Mouse (Mus musculus) ES-E14 (cell line): ENCODE measurements around the gene Krt28. TPM values are rescaled to one million over a fixed set of nuclear protein-coding genes. Genes with fewer than 3 reads are reported as not detected.

ENCODE experiments used
- DNase-seq: peaks from one replicate; pipeline ENCODE4 v3.0.0-alpha.2; 2013; ENCODE audit warnings: low read depth, low spot score
- H3K27ac ChIP-seq: 2 replicates; pipeline ENCODE4 v1.5.1; 2012; ENCODE audit warnings: low read depth, mild to moderate bottlenecking, low read length, moderate library complexity, mixed read lengths; ENCODE audit not compliant: poor library complexity, insufficient read depth, severe bottlenecking
- H3K36me3 ChIP-seq: 2 replicates; pipeline ENCODE4 v1.6.1; 2012; ENCODE audit warnings: mild to moderate bottlenecking, low read length, moderate library complexity, mixed read lengths; ENCODE audit not compliant: control insufficient read depth, poor library complexity, insufficient read depth, severe bottlenecking
- H3K4me1 ChIP-seq, 2 experiments: fragments of 150-350 bp in 1 of 2; sonication (generic) in 1 of 2; 2 replicates each; pipeline ENCODE4 v1.6.1; 2012; ENCODE audit warnings: low read length in 2 of 2, mild to moderate bottlenecking in 1 of 2, mixed read lengths in 1 of 2; ENCODE audit not compliant: control insufficient read depth in 2 of 2, insufficient read depth in 2 of 2, poor library complexity in 1 of 2
- H3K4me3 ChIP-seq, 2 experiments: fragments of 150-350 bp in 1 of 2; sonication (generic) in 1 of 2; 2 replicates each; pipeline ENCODE4 v1.5.1; 2012; ENCODE audit warnings: low read length in 2 of 2, low read depth in 1 of 2, mild to moderate bottlenecking in 1 of 2, mixed read lengths in 1 of 2; ENCODE audit not compliant: insufficient read depth in 1 of 2, poor library complexity in 1 of 2, severe bottlenecking in 1 of 2
- H3K9ac ChIP-seq: 2 replicates; pipeline ENCODE4 v1.6.1; 2012; ENCODE audit warnings: low read depth, mild to moderate bottlenecking, low read length, mixed read lengths; ENCODE audit not compliant: poor library complexity, insufficient read depth, severe bottlenecking
- H3K9me3 ChIP-seq: fragments of 150-350 bp; sonication (generic); 2 replicates; pipeline ENCODE4 v1.6.1; 2012; ENCODE audit warnings: low read depth, mild to moderate bottlenecking, low read length; ENCODE audit not compliant: control insufficient read depth, insufficient read depth
- CHD2 ChIP-seq: IDR thresholded peaks from 2 replicates; pipeline ENCODE4 v1.6.1; 2014; ENCODE audit warnings: mild to moderate bottlenecking, low read depth, low read length, inconsistent platforms
- HCFC1 ChIP-seq: IDR thresholded peaks from 2 replicates; pipeline ENCODE4 v1.6.1; 2012; ENCODE audit warnings: low read length, inconsistent platforms, borderline replicate concordance; ENCODE audit not compliant: insufficient read depth
- MAFK ChIP-seq: IDR thresholded peaks from 2 replicates; pipeline ENCODE4 v1.6.1; 2014; ENCODE audit warnings: mild to moderate bottlenecking, low read depth, low read length, inconsistent platforms; ENCODE audit not compliant: insufficient read depth
- ZC3H11A ChIP-seq: IDR thresholded peaks from 2 replicates; pipeline ENCODE4 v1.6.1; 2012; ENCODE audit warnings: low read depth, mild to moderate bottlenecking, inconsistent platforms, low read length, borderline replicate concordance
- ZNF384 ChIP-seq: IDR thresholded peaks from 2 replicates; pipeline ENCODE4 v1.6.1; 2012; ENCODE audit warnings: low read depth, low read length, inconsistent platforms
- in situ Hi-C, 2 experiments: fragments of 600-800 bp; cut with MboI; formaldehyde crosslinking; loops; one replicate each; pipeline ENCODE4 v1.15.1; 2025; ENCODE audit warnings: low sequenced_read_pairs in 2 of 2, inconsistent platforms in 1 of 2; ENCODE audit not compliant: unreplicated experiment in 2 of 2
- total RNA-seq: library from RNA; depleted of rRNA; stranded (reverse); fragments of 300-350 nt; gene quantifications from 2 replicates; pipeline ENCODE4 v1.2.3, GENCODE M21; 2012; rRNA removed

The Krt28 gene
- total RNA-seq, 1 experiment = 0.18 TPM

- H3K36me3 ChIP-seq = no peaks in the 10 kb centered on the region
- no peaks in the 10 kb centered on the region for H3K9me3 ChIP-seq
- DNase-seq = no peak
- in situ Hi-C loops = no loop called here
- no peak overlapping the region for H3K4me3 ChIP-seq
- TF ChIP-seq ZNF384 (no peak), MAFK (no peak), CHD2 (no peak), HCFC1 (no peak), ZC3H11A (no peak)
- H3K4me1 ChIP-seq = no peaks in the 10 kb centered on the region
- no peak overlapping the region for H3K27ac ChIP-seq
- H3K9ac ChIP-seq = no peak overlapping the region
Observed at GRCm38 (mm10) chr11:99329655-99330054, 45.0 kb downstream of the Krt28 start.

- no peak for DNase-seq
- H3K4me3 ChIP-seq = no peak within 1 kb of the TSS
- H3K27ac ChIP-seq = no peak within 1 kb of the TSS
- H3K9me3 ChIP-seq = no peaks in the 10 kb centered on the region
- in situ Hi-C loops = no loop called here
- TF ChIP-seq CHD2 = no peak
- TF ChIP-seq ZC3H11A = no peak
- TF ChIP-seq ZNF384 = no peak
- no peak for TF ChIP-seq HCFC1
- TF ChIP-seq MAFK = no peak
- H3K36me3 ChIP-seq = no peaks in the 10 kb centered on the region
- no peak within 1 kb of the TSS for H3K9ac ChIP-seq
- H3K4me1 ChIP-seq = no peaks in the 10 kb centered on the region
Observed at GRCm38 (mm10) chr11:99322851-99323250, 51.9 kb downstream of the Krt28 start, which contains the start of gene Krt25. Gene Krt25, minus strand, starts transcription at chr11:99322951.

GRCm38 (mm10) chr11:99321094-99321493 is 53.6 kb downstream of the Krt28 start:
- Histone ChIP-seq H3K9me3 (no peaks in the 10 kb centered on the region), H3K9ac (no peak overlapping the region), H3K36me3 (no peaks in the 10 kb centered on the region), H3K4me1 (no peaks in the 10 kb centered on the region), H3K4me3 (no peak overlapping the region), H3K27ac (no peak overlapping the region)
- in situ Hi-C loops = no loop called here
- DNase-seq = no peak
- TF ChIP-seq CHD2 (no peak), MAFK (no peak), ZC3H11A (no peak), HCFC1 (no peak), ZNF384 (no peak)

- Histone ChIP-seq H3K4me3 (no peak overlapping the region), H3K36me3 (no peaks in the 10 kb centered on the region), H3K4me1 (no peaks in the 10 kb centered on the region), H3K9me3 (no peaks in the 10 kb centered on the region), H3K27ac (no peak overlapping the region), H3K9ac (no peak overlapping the region)
- TF ChIP-seq MAFK = no peak
- TF ChIP-seq ZC3H11A = no peak
- TF ChIP-seq ZNF384 = no peak
- no peak for TF ChIP-seq HCFC1
- TF ChIP-seq CHD2 = no peak
- DNase-seq = no peak
- in situ Hi-C loops = no loop called here
Observed at GRCm38 (mm10) chr11:99319127-99319526, 55.6 kb downstream of the Krt28 start.

GRCm38 (mm10) chr11:99316543-99316942 is 58.2 kb downstream of the Krt28 start:
- TF ChIP-seq HCFC1 (no peak), CHD2 (no peak), ZC3H11A (no peak)
- in situ Hi-C loops = no loop called here
- Histone ChIP-seq H3K9ac (no peak overlapping the region), H3K27ac (no peak overlapping the region), H3K36me3 (no peaks in the 10 kb centered on the region), H3K9me3 (no peaks in the 10 kb centered on the region), H3K4me1 (no peaks in the 10 kb centered on the region), H3K4me3 (no peak overlapping the region)
- no peak for DNase-seq

Other genes starting within 250 kb of the Krt28 start
- 0.58 and 1.4 TPM in 2 replicates for gene Ccr7, start 219.8 kb downstream of the Krt28 start, total RNA-seq
- 85.4 and 130 TPM in 2 replicates for gene Smarce1, start 143.9 kb downstream of the Krt28 start, total RNA-seq
- gene Krt222, start 130.8 kb downstream of the Krt28 start, total RNA-seq = 0.11 and 0.22 TPM in 2 replicates
- not detected in 2 replicates for gene Krt24, start 89.6 kb downstream of the Krt28 start, total RNA-seq
- gene Krt25, start 52.0 kb downstream of the Krt28 start, total RNA-seq = not detected in 2 replicates
- gene Krt26, start 36.9 kb downstream of the Krt28 start, total RNA-seq = not detected in 2 replicates
- gene Krt27, start 23.8 kb downstream of the Krt28 start, total RNA-seq = 0.13 TPM in 1 of 2 replicates, not detected in the other
- gene Krt10, start 14.5 kb upstream of the Krt28 start, total RNA-seq = 0.53 and 2.8 TPM in 2 replicates
- gene Krt12, start 47.4 kb upstream of the Krt28 start, total RNA-seq = 0.37 and 0.49 TPM in 2 replicates
- 1.8 and 2.4 TPM in 2 replicates for gene Krt20, start 63.2 kb upstream of the Krt28 start, total RNA-seq
- 0.16 and 0.18 TPM in 2 replicates for gene Krt23, start 118.2 kb upstream of the Krt28 start, total RNA-seq
- not detected in 2 replicates for gene Krt39, start 146.4 kb upstream of the Krt28 start, total RNA-seq
- not detected in 2 replicates for gene Krt40, start 168.3 kb upstream of the Krt28 start, total RNA-seq
- gene Krtap3-3, start 176.0 kb upstream of the Krt28 start, total RNA-seq = not detected in 2 replicates
- gene Krtap3-2, start 181.9 kb upstream of the Krt28 start, total RNA-seq = not detected in 2 replicates
- gene Gm11939, start 184.6 kb upstream of the Krt28 start, total RNA-seq = not detected in 2 replicates
- gene Krtap3-1, start 191.7 kb upstream of the Krt28 start, total RNA-seq = not detected in 2 replicates
- not detected in 2 replicates for gene Krtap1-5, start 206.1 kb upstream of the Krt28 start, total RNA-seq
- gene Krtap1-4, start 208.8 kb upstream of the Krt28 start, total RNA-seq = not detected in 2 replicates
- not detected in 2 replicates for gene Krtap1-3, start 216.4 kb upstream of the Krt28 start, total RNA-seq
- gene Krtap9-3, start 223.2 kb upstream of the Krt28 start, total RNA-seq = not detected in 2 replicates
- not detected in 2 replicates for gene Gm11938, start 228.4 kb upstream of the Krt28 start, total RNA-seq
- not detected in 2 replicates for gene Gm11937, start 235.3 kb upstream of the Krt28 start, total RNA-seq
- not detected in 2 replicates for gene Krtap2-4, start 239.9 kb upstream of the Krt28 start, total RNA-seq
- gene Gm11562, start 245.5 kb upstream of the Krt28 start, total RNA-seq = not detected in 2 replicates